Comparison of ENCODE assay signal across 16 mouse cellular contexts in genomic region chr9:111422567-111422966, GRCm38 (mm10). TPM values are rescaled to one million over a fixed set of nuclear protein-coding genes. Genes with fewer than 3 reads are reported as not detected.
"Had no signal": no experiment of that assay in that cellular context is flagged by ENCODE, and none has a peak within 500 bp of the region (broad histone marks: within the 10 kb centered on the region; RNA-seq: fewer than 3 reads in every experiment).

No protein-coding gene starts in this region.

- H3K27ac ChIP-seq: kidney, embryonic 15.5 days; limb, embryonic 13.5 days; liver, embryonic 14.5 days; midbrain, embryonic 12.5 days; neural tube, embryonic 13.5 days had no signal

- H3K27me3 ChIP-seq: kidney, embryonic 15.5 days; limb, embryonic 13.5 days; midbrain, embryonic 12.5 days; neural tube, embryonic 13.5 days had no signal

- H3K4me1 ChIP-seq: limb, embryonic 13.5 days had no signal

- DNase-seq: kidney, adult 2 months; kidney, postnatal 36 days; layer of hippocampus, adult 9-11 months; layer of hippocampus, postnatal 36 days; left cerebral cortex, postnatal 4 days; lung, adult 2 months; right cerebral cortex, postnatal 14 days; thymus, adult 18-20 months; thymus, postnatal 25 days had no signal

- H3K9me3 ChIP-seq: kidney, embryonic 15.5 days; limb, embryonic 13.5 days; midbrain, embryonic 12.5 days; neural tube, embryonic 13.5 days had no signal

- H3K9ac ChIP-seq: kidney, embryonic 15.5 days; limb, embryonic 13.5 days; liver, embryonic 14.5 days; midbrain, embryonic 12.5 days; neural tube, embryonic 13.5 days had no signal

- ATAC-seq: midbrain, embryonic 16.5 days had no signal

- H3K36me3 ChIP-seq: kidney, embryonic 15.5 days; limb, embryonic 13.5 days; midbrain, embryonic 12.5 days; neural tube, embryonic 13.5 days had no signal

- H3K4me3 ChIP-seq: kidney, embryonic 15.5 days; limb, embryonic 13.5 days; midbrain, embryonic 12.5 days; neural tube, embryonic 13.5 days had no signal

- H3K4me2 ChIP-seq: kidney, embryonic 15.5 days; limb, embryonic 13.5 days; midbrain, embryonic 12.5 days; neural tube, embryonic 13.5 days had no signal

RNA-seq across cellular contexts. Expression of gene Dclk3, which starts 16.3 kb away (rescaled TPM):
- total RNA-seq: megakaryocyte-erythroid progenitor cell, adult 5-6 weeks had no signal
